Mouse (Mus musculus) liver, embryonic 14.5 days (tissue): ENCODE data around the gene Rora.

Source experiments
- CTCF ChIP-seq: IDR thresholded peaks from 2 replicates; pipeline ENCODE4 v1.5.1; 2016; ENCODE audit warnings: antibody characterized with exemption, low read depth, control low read depth
- EP300 ChIP-seq: IDR thresholded peaks from 2 replicates; pipeline ENCODE4 v1.6.1; 2016; ENCODE audit warnings: antibody characterized with exemption, low read depth

- TF ChIP-seq CTCF (no peak), EP300 (no peak)
These were observed 32.0 kb downstream of the Rora start for GRCm38 (mm10) chr9:68685562-68685961.
